Mouse (Mus musculus) forebrain, embryonic 16.5 days (tissue): ENCODE measurements at regions not wholly inside any gene's neighbourhood (a gene's known extent, or its start where the extent isn't known, plus 50 kb on each side); places are given as distances from the start of the nearest gene placed in this dataset.
"Not testable (repeated sequence)": the region's sequence is repeated elsewhere in the genome, so short reads cannot be mapped to it uniquely, and the experiment has no call there.

Source experiments
- ATAC-seq: fragments of 200-750 bp; cut with Nextera tagmentation; 2 replicates; pipeline ENCODE4 v1.8.0; 2017; ENCODE audit warnings: mild to moderate bottlenecking, moderate library complexity
- H3K27ac ChIP-seq: fragments of 300-500 bp; sonication (generic); 2 replicates; pipeline ENCODE4 v1.5.1; 2014; ENCODE audit warnings: low read length, control low read depth
- H3K27me3 ChIP-seq: fragments of 300-500 bp; sonication (generic); replicated peaks from 2 replicates; pipeline ENCODE4 v1.6.1; 2014; ENCODE audit warnings: low read length; ENCODE audit not compliant: control insufficient read depth, insufficient read depth
- H3K36me3 ChIP-seq: fragments of 300-500 bp; sonication (generic); 2 replicates; pipeline ENCODE4 v1.6.1; 2014; ENCODE audit not compliant: control insufficient read depth, insufficient read depth
- H3K4me1 ChIP-seq: fragments of 300-500 bp; sonication (generic); replicated peaks from 2 replicates; pipeline ENCODE4 v1.6.1; 2014; ENCODE audit warnings: low read length; ENCODE audit not compliant: control insufficient read depth, insufficient read depth
- H3K4me2 ChIP-seq: fragments of 300-500 bp; sonication (generic); 2 replicates; pipeline ENCODE4 v1.6.1; 2014; ENCODE audit warnings: mild to moderate bottlenecking, low read length, control low read depth
- H3K4me3 ChIP-seq: fragments of 300-500 bp; sonication (generic); replicated peaks from 2 replicates; pipeline ENCODE4 v1.5.1; 2014; ENCODE audit warnings: mild to moderate bottlenecking, low read length, control low read depth
- H3K9ac ChIP-seq: fragments of 300-500 bp; sonication (generic); replicated peaks from 2 replicates; pipeline ENCODE4 v1.6.1; 2014; ENCODE audit warnings: low read depth, low read length, control low read depth
- H3K9me3 ChIP-seq: fragments of 300-500 bp; sonication (generic); 2 replicates; pipeline ENCODE4 v1.6.1; 2016; ENCODE audit warnings: low read length; ENCODE audit not compliant: control insufficient read depth
- WGBS: fragments of 180-500 bp; shearing (Covaris S2); extraction: QIAGEN DNeasy Blood & Tissue Kit; methylation state at CpG from one replicate; pipeline ENCODE4 v1.1.7; 2014; 5-methylcytosine and 5-hydroxymethylcytosine counted together

GRCm38 (mm10) chr6:4149663-4150062, 62.9 kb upstream of the Bet1 start:
- no peak overlapping the region for H3K9ac ChIP-seq
- no peak for ATAC-seq
- H3K36me3 ChIP-seq = no peaks in the 10 kb centered on the region
- no peaks in the 10 kb centered on the region for H3K27me3 ChIP-seq
- H3K4me1 ChIP-seq = no peaks in the 10 kb centered on the region
- 74% methylated on average over 4 of the region's 4 CpGs for WGBS
- H3K27ac ChIP-seq = no peak overlapping the region
- no peaks in the 10 kb centered on the region for H3K9me3 ChIP-seq
- no peak overlapping the region for H3K4me3 ChIP-seq
- H3K4me2 ChIP-seq = no peak overlapping the region

- ATAC-seq = no peak
- H3K27ac ChIP-seq = no peak overlapping the region
- H3K9me3 ChIP-seq = no peaks in the 10 kb centered on the region
- no peak overlapping the region for H3K9ac ChIP-seq
- no peaks in the 10 kb centered on the region for H3K4me1 ChIP-seq
- no peak overlapping the region for H3K4me2 ChIP-seq
- no peak overlapping the region for H3K4me3 ChIP-seq
- no peaks in the 10 kb centered on the region for H3K27me3 ChIP-seq
- WGBS = 87% methylated on average over 2 of the region's 2 CpGs
- no peaks in the 10 kb centered on the region for H3K36me3 ChIP-seq
Measured at GRCm38 (mm10) chr6:4158293-4158692, 71.5 kb upstream of the Bet1 start.

GRCm38 (mm10) chr6:4163733-4164132, 77.0 kb upstream of the Bet1 start:
- 76% methylated on average over 1 of the region's 1 CpGs for WGBS
- Histone ChIP-seq H3K36me3 (no peaks in the 10 kb centered on the region), H3K4me3 (no peak overlapping the region), H3K4me1 (no peaks in the 10 kb centered on the region), H3K27me3 (no peaks in the 10 kb centered on the region), H3K4me2 (no peak overlapping the region), H3K9ac (no peak overlapping the region), H3K27ac (no peak overlapping the region), H3K9me3 (no peaks in the 10 kb centered on the region)
- no peak for ATAC-seq

GRCm38 (mm10) chr6:4167112-4167511, 80.3 kb upstream of the Bet1 start:
- Histone ChIP-seq H3K36me3 (no peaks in the 10 kb centered on the region), H3K9ac (no peak overlapping the region), H3K4me1 (no peaks in the 10 kb centered on the region), H3K27ac (no peak overlapping the region), H3K4me2 (no peak overlapping the region), H3K27me3 (no peaks in the 10 kb centered on the region), H3K9me3 (no peaks in the 10 kb centered on the region), H3K4me3 (no peak overlapping the region)
- WGBS = 24% methylated on average over 4 of the region's 4 CpGs
- ATAC-seq = peak; percentile 77

- Histone ChIP-seq H3K4me3 (no peak overlapping the region), H3K9ac (no peak overlapping the region), H3K4me1 (no peaks in the 10 kb centered on the region), H3K4me2 (no peak overlapping the region), H3K27me3 (no peaks in the 10 kb centered on the region), H3K9me3 (no peaks in the 10 kb centered on the region), H3K27ac (no peak overlapping the region), H3K36me3 (no peaks in the 10 kb centered on the region)
- ATAC-seq = no peak
Measured at GRCm38 (mm10) chr6:4167757-4168156, 81.0 kb upstream of the Bet1 start.

GRCm38 (mm10) chr6:4171561-4171960, 84.8 kb upstream of the Bet1 start:
- H3K4me2 ChIP-seq = no peak overlapping the region
- H3K9me3 ChIP-seq = no peaks in the 10 kb centered on the region
- no peaks in the 10 kb centered on the region for H3K27me3 ChIP-seq
- no peak overlapping the region for H3K9ac ChIP-seq
- no peak overlapping the region for H3K4me3 ChIP-seq
- no peak overlapping the region for H3K27ac ChIP-seq
- H3K36me3 ChIP-seq = no peaks in the 10 kb centered on the region
- H3K4me1 ChIP-seq = no peaks in the 10 kb centered on the region
- ATAC-seq = no peak
- 47% methylated on average over 4 of the region's 4 CpGs for WGBS

GRCm38 (mm10) chr6:4187683-4188082, 100.9 kb upstream of the Bet1 start:
- no peak for ATAC-seq
- Histone ChIP-seq H3K27me3 (no peaks in the 10 kb centered on the region), H3K36me3 (no peaks in the 10 kb centered on the region), H3K9ac (no peak overlapping the region), H3K4me2 (no peak overlapping the region), H3K27ac (no peak overlapping the region), H3K9me3 (no peaks in the 10 kb centered on the region), H3K4me1 (no peaks in the 10 kb centered on the region), H3K4me3 (no peak overlapping the region)
- WGBS = 79% methylated on average over 4 of the region's 4 CpGs

- not testable (repeated sequence) for H3K36me3 ChIP-seq, ATAC-seq, H3K9me3 ChIP-seq, H3K27ac ChIP-seq, H3K9ac ChIP-seq, H3K4me3 ChIP-seq, H3K4me1 ChIP-seq, H3K4me2 ChIP-seq, H3K27me3 ChIP-seq
- 68% methylated on average over 5 of the region's 5 CpGs for WGBS
Measured at GRCm38 (mm10) chr6:4190976-4191375, 104.2 kb upstream of the Bet1 start.

GRCm38 (mm10) chr6:4193286-4193685, 106.5 kb upstream of the Bet1 start:
- Histone ChIP-seq H3K4me3 (no peak overlapping the region), H3K9me3 (no peaks in the 10 kb centered on the region), H3K27ac (no peak overlapping the region), H3K27me3 (no peaks in the 10 kb centered on the region), H3K9ac (no peak overlapping the region), H3K4me1 (0 out of 2 replicates have a peak, but pooled peaks cover 2% of the 10 kb centered on the region), H3K36me3 (no peaks in the 10 kb centered on the region), H3K4me2 (no peak overlapping the region)
- ATAC-seq = no peak
- 71% methylated on average over 5 of the region's 5 CpGs for WGBS

GRCm38 (mm10) chr6:4201176-4201575, 114.4 kb upstream of the Bet1 start:
- 0 out of 2 replicates have a peak, but pooled peaks cover 2% of the 10 kb centered on the region for H3K4me1 ChIP-seq
- no peaks in the 10 kb centered on the region for H3K36me3 ChIP-seq
- WGBS = 49% methylated on average over 2 of the region's 2 CpGs
- H3K4me2 ChIP-seq = no peak overlapping the region
- H3K4me3 ChIP-seq = no peak overlapping the region
- no peaks in the 10 kb centered on the region for H3K9me3 ChIP-seq
- H3K27me3 ChIP-seq = no peaks in the 10 kb centered on the region
- no peak overlapping the region for H3K27ac ChIP-seq
- no peak overlapping the region for H3K9ac ChIP-seq
- no peak for ATAC-seq
